Mouse (Mus musculus) spleen, postnatal 14 days (tissue): ENCODE data around the gene Vps16.
A peak's percentile ranks its signal among the peaks of the same experiment; 100 is the strongest.

Experiments used
- DNase-seq, 2 experiments: peaks; one replicate each; pipeline ENCODE4 v3.0.0; 2021 to 2022; ENCODE audit warnings: low spot score in 2 of 2

Gene Vps16

DNA sequence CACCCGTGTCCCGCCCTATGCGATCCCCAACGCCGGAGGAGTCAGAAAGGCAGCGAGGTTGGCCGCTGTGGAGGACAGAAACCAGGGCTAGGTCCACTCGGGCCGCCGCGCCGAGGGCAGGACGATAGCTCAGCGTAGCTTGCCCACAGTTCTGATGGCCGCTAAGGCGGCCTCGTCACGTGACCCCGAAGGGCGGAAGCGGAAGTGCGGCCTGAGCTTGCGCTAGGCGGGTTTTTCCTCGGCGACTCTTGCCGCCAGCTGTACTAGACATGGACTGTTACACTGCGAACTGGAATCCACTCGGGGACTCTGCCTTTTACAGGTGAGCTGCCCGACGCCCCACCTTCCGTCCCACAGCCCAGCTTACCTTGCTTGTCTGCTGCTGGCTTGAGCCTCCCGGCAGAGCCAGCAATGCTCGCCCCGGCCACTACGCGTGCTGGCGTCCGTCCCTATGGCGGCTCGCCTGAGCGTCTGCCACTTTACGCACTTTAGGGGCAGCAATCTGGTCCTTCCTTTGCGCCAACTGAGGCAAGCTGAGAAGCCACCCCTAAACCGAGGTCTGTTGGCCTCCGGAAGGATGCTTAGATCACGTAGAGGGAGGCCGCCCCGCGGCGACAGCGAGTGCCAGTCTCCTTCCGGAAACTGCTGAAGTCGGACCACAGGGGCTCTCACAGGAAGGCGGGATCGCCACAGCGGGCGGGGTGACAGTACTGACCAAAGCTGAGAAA, at the start of gene Vps16, which contains the start of gene Pced1a:
TSS of gene Vps16 (plus strand) at position 214 of the 728 bp plus-strand sequence.
TSS of gene Pced1a (minus strand) at position 576 of the 728 bp plus-strand sequence.
- peak; percentile 80 to 89 for DNase-seq

DNA sequence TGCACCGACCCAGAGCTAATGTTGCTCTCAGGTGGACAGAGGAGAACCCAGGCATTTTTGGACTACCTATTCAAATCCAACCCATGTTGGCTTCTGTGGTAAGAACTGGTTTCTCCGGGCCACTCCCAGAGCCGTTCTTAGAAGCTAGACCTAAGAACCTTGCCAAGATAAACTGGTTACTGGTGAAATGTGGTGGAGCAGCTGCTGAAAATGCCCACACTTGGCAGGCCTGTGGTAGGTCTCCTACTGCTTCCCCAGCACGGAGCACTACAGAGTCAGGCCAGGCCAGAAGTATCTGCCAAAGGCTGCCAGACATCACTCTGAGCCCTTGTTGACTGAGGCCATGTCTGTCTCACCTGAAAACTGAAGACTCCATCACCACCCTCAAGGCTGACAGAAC, 49.2 kb upstream of the Vps16 start:
- DNase-seq: no peak

DNA sequence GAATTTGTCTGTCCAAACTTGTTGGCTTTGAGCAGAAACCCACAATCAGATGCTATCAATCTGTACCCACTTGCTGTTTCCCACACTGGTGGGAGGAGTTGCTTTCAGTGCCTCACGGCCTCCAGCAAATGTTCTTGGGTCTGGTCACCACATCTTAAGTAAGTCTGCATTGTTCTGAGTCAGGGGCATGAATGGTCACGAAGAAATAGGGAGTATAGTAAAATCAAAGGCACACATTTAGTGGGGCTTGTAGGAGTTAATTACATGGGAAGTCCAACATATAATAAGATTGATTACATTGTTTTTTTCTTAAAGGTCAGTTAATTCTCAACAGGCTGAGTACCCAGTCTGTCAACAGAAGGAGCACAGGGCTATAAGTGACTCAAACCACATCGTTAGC, 40.9 kb upstream of the Vps16 start:
- no peak for DNase-seq

DNA sequence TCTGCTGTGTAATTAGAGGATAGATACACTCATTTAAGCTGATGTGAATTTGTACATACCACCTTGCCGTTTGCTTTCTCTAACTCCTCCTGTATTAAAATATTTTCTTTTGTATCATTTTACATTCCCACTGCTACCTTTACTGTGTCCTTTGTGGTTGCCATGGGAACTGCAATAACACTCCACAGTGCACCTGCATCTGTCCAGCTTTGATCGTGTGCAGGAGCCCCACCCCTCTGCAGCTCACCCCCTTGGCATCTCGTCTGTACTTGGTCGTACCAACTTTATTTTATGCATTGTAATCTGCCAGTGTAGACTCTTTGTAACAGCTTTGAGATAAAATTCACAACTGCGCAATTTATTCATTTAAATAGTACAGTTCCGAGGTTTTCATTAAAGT, 40.2 kb upstream of the Vps16 start:
- DNase-seq: no peak

DNA sequence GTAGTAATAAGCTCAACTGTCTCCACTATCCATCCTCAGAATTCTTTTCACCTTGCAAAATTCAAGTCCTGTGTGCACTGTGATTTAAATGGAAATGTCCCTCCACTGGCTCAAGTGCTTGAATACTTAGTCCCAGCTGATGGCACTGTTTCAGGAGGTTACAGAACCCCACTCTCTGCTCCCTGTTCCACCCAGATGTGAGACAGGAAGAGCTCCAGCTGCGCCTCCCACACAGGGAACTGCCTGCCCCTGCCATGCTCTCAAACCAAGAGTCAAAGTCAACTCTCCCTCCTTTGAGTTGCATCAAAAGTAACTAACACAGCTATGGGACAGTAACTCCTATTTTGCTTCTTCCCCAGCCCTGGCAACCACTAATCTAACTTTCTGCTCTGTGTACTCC, 37.9 kb upstream of the Vps16 start:
- DNase-seq: no peak

DNA sequence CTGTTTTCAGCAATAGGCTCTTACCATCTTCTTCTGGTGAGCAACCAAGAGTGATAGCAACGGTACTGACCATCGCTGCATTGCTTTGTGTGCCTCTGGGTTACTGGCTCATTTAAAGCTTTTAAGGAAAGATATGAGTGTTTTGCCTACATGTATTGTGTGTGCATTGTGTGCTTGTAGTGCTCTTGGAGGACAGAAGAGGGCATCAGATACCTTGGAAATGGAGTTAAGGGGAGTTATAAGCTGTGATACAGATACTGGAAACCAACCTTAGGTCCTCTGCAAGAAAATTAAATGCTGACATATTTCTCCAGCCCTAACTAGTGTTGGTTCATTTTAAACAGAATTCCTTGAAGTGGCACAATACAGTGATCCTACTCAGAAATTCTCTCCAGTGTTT, 35.3 kb upstream of the Vps16 start:
- DNase-seq: no peak

DNA sequence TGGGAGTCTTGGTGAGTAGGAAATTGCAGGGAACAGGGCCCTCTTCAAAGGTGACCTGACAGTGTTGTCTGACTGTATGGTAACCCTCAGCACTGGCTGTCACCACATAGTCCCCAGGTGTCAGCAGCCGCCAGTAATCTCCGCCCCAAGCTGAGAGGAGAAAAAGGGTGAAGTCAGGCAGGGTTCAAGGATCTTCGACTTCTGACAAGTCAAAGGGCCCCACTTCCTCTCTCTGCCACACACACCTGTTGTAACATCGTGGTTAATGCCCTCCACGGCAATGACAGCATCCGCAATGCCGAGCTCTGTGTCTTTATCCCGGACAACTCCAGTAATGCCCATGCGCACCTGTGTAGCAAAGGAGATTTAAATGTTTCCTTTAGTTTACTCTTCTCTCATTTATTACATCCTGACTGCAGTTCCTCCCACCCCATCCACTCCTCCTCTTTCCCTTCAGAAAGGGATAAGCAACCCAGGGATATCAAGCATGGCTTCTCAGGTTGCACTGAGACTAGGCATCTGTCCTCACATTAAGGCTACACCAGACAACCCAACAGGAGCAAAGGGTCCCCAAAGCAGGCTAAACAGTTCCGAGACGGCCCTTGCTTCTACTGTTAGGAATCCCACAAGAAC, 33.0 kb upstream of the Vps16 start:
- DNase-seq: no peak

DNA sequence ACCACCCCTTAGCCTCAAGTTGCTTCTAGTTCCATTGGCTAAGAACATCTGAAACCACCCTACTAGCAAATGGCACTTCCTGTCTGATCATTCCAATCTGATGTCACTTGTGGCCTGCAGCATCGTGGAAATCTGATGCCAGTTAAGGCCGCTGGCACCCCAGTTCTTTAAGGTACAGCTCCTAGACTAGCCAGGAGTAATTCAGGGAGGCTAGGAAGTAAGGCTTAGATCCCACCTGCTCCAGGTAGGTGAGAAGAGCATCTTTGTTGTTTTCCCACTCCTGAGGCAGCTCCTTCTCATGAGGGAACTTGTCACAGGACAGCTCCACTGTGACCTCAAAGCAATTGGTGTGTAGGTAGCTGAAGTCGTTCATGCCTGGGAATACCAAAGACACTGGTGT, 31.3 kb upstream of the Vps16 start:
- no peak for DNase-seq

DNA sequence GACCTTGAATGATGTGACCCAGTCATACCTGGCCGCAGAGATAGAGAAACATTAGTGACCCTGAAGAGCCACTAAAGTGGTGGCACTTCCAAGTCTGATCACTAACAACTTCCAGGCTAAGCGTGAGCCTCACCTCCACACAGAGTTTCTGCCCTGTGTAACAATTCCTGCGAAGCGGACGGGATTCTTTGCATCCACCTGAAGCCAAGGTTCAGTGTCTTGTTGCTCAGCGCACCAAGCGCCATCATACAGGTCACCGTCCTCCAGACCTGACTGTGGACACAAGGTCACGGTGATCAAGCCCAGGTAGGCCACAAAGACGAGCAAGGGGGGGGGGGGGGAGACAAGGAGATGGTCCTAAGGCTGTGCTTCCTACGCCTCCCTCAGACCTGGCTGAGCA, 28.4 kb upstream of the Vps16 start:
- no peak for DNase-seq

DNA sequence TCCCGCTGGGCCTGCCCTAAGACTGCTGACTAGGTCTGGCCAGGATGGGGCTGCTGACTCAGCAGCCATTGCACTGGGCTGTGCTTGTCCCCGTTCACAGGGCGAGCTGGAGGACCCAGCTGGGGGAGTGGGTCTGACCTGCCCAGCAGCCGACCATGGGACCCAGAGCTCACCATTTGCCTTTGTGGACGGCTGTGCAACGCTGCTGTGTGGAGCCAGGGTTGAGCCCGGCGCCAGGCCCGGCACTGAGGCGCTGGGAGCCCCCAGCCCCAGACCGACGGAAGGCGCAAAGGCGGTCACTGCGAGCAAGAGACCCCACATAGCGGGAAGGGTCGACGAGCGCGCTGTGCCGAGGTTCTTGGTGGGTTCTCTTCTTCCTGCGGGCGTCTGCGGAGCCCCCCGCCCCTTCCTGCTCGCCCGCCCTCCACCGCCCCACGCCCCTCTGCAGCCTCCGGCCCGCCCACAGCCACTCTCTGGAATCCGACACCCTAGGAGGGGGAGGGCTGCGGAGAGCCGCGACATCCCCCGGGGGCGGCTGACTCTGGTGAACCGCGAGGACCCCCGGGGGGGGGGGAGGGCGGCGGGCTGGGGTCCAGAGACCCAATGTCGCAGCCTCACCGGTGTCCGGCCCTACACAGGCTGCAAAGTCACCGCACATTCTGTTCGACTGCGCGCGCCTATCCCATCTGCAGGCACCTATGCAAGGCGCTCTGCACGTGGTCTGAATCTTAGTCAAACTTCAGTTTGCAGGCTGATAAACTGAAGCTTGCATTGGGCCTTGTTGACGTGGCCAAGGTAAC, 26.8 kb upstream of the Vps16 start, which contains the start of gene Cpxm1:
TSS of gene Cpxm1 (minus strand) at position 389 of the 800 bp plus-strand sequence.
- no peak for DNase-seq

DNA sequence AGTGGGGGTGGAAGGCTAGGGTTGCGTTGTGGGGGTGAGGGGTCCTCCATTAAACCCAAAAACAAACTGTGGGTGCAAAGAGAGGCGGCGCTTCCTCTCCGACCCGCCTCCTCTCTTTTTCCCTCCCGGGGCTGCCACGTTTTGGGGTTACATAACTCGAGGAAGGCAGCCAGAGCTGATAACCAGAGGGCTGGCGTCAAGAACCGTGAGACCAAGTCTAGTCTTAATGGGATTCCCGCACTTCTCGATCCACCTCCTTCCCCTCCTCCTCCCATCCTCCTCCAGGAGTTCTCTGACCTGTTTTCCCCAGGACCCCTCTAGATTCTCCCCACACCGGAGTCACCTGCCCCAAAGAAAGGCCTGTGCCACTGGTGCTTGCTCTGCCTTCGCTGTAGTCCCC, 26.0 kb upstream of the Vps16 start:
- DNase-seq: no peak

DNA sequence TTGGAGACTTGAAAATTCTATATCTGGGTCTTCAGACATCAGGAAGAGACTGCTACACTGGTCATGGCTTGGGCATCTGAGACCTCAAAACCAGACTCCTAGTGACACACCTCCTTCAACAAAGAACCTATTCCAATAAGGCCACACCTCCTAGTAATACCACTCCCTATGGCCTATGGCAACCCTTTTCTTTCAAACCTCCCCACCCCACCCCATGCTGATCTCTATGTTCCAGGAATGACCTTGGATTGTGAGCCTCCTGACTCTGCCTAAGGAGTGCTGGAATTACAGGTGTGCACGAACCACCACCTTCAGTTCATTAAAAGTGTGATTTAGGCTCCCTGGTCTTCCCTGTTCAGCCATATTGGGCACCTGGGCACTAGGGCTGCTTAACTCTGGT, 24.1 kb upstream of the Vps16 start:
- no peak for DNase-seq

DNA sequence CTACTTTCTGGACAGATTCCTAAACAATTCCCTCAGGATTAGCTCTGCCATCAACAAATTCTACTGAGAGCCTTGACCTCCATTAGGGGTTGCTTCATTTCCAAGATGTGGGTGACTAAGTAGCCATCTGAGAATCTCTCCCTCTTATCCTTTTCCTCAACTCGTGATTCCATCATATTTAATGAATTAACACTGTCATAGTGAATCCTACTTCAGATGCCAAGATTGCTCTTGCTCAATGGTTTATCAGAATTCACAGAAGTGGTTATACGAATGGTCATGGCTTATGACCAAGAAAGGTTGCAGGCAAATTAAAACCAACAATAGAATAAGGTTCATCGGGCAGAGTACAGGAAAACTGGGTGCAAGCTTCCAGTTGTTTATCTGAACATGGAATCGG, 22.2 kb upstream of the Vps16 start:
- no peak for DNase-seq

DNA sequence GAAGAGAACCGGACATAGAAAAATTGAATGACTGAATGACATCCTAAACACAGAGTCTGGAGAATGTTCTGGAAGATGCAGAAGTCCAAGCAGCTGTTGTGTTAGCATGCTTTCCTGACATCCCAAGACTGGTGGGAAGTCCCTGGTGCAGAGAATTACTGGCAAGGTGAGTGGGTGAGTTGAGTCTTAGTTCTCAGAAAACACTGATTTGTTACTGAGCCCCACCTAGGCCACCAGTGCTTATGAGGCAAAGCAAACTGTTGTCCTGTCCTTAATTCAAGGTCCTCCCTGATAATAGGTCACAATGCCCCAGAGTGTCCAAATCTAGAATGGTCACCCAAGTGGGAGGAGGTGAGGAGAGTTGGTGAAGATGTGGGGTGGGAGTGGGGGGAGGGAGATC, 19.2 kb upstream of the Vps16 start, which contains the start of the genes Gm28372 and 1700020A23Rik:
TSS of gene Gm28372 (plus strand) at position 301 of the 400 bp plus-strand sequence.
TSS of gene 1700020A23Rik (plus strand) at position 321 of the 400 bp plus-strand sequence.
- DNase-seq: no peak

DNA sequence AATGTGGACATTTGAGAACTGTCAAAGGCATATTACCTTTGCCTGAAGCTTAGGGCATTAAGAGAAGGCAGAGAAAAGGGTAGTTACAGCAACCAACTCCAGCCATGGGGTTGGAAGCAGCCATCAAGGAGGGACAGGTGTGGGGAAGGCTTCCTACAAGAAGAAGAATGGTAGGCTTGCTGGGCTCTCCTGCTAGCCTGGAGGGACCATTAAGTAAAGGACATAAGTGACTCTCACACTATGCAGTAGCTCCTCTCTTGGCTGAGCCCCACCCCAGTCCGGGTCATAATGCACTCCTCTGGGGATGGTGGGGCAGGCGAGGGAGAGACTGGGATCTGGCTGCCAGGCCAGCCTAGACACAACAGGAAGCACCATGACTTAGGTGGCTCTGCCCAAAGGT, 18.0 kb upstream of the Vps16 start, which contains the start of gene Tmem239:
TSS of gene Tmem239 (plus strand) at position 301 of the 400 bp plus-strand sequence.
- DNase-seq: no peak

DNA sequence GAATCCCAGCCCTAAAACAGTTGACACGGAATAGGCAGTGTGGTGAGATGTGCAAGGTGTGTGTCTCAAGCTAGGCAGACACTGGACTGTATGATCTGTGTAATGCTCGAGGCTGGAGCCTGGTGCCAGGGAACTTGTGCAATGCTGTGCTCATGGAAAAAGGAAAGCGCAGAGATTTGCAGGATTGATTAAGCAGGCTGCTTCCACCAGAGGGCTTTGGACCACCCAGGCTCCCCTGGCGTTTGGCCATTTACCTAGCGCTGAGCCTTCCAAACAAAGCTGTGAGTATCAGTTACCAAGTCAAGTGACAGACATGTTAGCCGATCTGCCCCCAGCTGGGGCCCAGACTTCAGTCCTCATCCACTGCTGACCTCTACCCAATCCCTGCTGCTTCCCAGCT, 15.9 kb upstream of the Vps16 start:
- no peak for DNase-seq

DNA sequence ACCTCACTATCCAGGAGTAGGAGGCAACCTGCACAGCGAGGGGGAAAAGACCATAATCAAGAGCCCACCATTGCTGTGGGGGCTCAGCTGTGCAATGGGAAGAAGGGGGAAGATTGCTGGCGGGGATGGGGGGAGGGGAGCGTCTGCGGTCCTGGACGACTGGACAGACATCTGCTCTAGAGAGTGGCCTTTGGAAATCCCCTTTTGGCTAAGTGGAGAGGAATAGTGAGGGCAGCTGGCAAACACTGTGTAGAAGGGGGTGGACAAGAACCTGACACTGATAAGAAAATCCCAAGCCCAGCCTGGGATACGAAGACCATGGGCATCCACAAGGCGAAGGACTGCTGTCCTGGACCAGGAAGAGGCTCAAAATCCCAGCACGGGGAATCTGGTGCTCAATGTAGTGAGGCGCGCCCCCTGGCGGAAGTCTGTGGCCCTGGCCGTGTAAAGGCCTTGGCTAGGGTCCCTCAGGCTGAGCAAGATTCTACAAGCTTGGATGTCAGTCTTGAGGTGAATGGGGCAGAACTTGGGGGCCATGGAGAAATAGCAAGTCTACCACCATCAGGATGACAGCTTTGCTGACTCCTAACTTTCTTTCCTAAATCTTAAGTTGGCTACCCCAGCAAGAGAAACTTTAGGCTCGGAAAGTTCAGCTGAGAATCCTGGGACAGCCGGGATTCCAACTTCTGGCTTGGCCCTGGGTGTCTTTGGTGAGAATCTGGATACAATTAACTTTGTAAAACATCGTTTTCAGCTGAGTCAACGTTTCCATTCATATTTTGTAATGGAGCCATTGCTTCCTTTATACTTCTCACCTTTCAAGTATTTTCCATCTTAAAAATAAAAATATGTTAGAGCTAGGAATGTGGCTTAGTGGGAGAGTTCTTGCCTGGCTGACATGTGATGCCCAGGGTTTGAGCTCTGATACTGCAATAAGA, 12.3 kb upstream of the Vps16 start:
- DNase-seq: peak; percentile 30 to 61

DNA sequence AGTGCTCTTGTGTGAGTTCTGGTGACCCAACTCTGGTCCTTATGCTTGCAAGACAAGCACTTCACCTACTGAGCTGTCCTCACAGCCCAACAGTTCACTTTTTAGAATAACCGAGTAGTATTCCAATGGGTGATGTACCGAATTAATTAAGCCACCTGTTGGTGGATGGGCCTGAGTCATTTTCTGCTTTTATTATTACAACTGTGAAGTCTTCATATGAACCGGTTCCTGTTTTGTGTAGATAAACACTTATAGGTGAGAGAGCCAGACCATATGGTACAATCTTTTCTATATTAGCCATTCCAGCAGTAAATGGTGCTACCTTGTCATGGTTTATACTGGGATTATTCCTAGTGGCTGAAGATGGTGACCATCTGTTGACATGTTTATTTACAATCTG, 11.4 kb upstream of the Vps16 start:
- DNase-seq: no peak

DNA sequence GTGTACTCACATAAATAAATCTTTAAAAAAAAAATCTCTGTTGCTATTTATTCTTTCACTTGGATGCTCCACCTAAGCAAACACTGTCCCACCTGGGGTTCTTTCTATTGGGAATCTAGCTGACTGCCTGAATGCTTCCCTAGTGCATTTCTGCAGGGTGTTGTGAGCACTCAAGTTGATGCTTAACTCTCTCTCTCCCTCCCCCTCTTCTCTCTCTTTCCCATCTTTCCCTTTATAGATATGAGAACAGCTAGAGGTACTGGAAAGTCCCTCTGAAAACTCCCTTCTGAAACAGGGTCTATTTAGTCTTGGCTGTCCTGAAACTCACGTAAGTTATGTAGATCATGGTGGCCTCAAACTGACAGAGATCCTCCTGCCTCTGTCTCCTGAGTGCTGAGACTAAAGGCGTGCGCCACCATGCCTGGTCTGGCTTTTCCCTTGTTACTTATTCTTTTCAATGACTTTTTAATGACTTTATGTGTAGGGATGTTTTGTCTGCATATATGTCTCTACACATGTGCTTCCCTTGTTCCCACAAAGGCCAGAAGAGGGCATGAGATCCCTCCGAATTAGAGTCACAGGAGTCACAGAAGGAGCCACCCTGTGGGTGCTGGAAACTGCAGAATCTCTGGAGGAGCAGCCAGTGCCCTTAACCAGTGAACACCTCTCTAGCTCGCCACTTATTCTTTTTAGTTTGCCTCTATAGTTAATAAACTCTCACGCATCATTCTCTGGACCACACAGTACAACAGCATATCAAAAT, 9.9 kb upstream of the Vps16 start:
- DNase-seq: no peak
